8 mouse cellular contexts compared by ENCODE assay signal in the genomic region with DNA sequence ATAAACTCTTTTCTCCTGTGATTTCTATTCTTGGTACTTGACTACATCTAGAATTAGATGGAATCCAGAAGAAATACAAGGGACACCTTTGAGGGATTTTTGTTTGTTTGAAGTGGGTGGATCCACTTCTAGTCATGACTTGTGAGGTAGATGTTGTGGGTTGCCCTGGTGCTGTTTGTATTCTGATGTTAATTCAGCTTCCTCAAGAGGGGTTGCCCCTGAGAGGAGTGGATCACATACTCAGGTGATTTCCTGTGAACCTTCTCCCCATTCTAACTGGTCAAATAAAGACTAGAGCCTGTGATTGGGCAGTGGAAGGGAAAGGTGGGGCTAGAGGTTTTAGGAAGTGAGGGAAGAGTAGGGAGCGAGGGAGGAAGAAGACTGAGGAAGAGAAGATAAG. TPM values are rescaled to one million over a fixed set of nuclear protein-coding genes. Genes with fewer than 3 reads are reported as not detected.
DNase-seq lines count a peak whose midpoint lies in the region; ATAC-seq and TF ChIP-seq lines count a peak whose summit lies in the region.

No protein-coding gene starts in this region.

- H3K9ac ChIP-seq in liver, embryonic 13.5 days: no peak overlapping the region

- TF ChIP-seq POLR2A in embryonic fibroblast, embryonic 13.5 days (IDR thresholded peaks at IDR 0.05; ENCODE audit: low read depth, low read length): no peak

- DNase-seq in cerebellum, adult 9-10 months: peak; percentile 30
- DNase-seq in cerebellum, postnatal 4 days (ENCODE audit: low spot score in 2 of 2): no peak
- DNase-seq in 416B (ENCODE audit: low read depth): peak; percentile 43
- no peak for DNase-seq in liver, embryonic 13.5 days
- no peak for DNase-seq in adrenal gland, adult 8-10 months
- DNase-seq in Muller cell, postnatal 12 days (ENCODE audit: inconsistent ontology term): no peak
- DNase-seq in ovary, adult 18-20 months (ENCODE audit: low spot score): no peak

- no peaks in the 10 kb centered on the region for H3K4me1 ChIP-seq in embryonic fibroblast, embryonic 13.5 days (ENCODE audit: control insufficient read depth, insufficient read depth, low read length)
- H3K4me1 ChIP-seq in liver, embryonic 13.5 days (replicated peaks): peaks cover 17% of the 10 kb centered on the region

- H3K4me3 ChIP-seq in embryonic fibroblast, embryonic 13.5 days (ENCODE audit: insufficient read depth, low read length): 0 out of 2 replicates have a peak overlapping the region, but pooled peaks have one; percentile 75
- H3K4me3 ChIP-seq in liver, embryonic 13.5 days (replicated peaks): peak overlapping the region; percentile 66

- no peak for ATAC-seq in liver, embryonic 13.5 days (ENCODE audit: low read depth)

- no peaks in the 10 kb centered on the region for H3K9me3 ChIP-seq in liver, embryonic 13.5 days (replicated peaks)

- peak overlapping the region; percentile 83 for H3K4me2 ChIP-seq in liver, embryonic 13.5 days

- no peak for TF ChIP-seq CTCF in embryonic fibroblast, embryonic 13.5 days (IDR thresholded peaks at IDR 0.05; ENCODE audit: borderline replicate concordance, insufficient read depth, low read length)

- 37% methylated on average over 1 of the region's 1 CpGs for WGBS in liver, embryonic 13.5 days (ENCODE audit: insufficient replicate concordance)

- no peaks in the 10 kb centered on the region for H3K27me3 ChIP-seq in liver, embryonic 13.5 days

- peak overlapping the region; percentile 87 for H3K27ac ChIP-seq in embryonic fibroblast, embryonic 13.5 days (ENCODE audit: insufficient read depth, low read length)
- peak overlapping the region; percentile 7; the same call in 1 of the 2 replicates for H3K27ac ChIP-seq in liver, embryonic 13.5 days

- peaks cover 5% of the 10 kb centered on the region; the same call in 1 of the 2 replicates for H3K36me3 ChIP-seq in liver, embryonic 13.5 days

RNA-seq across cellular contexts. Expression of a gene that starts 15.8 kb away (rescaled TPM):
- 0.94 and 3.2 TPM in 2 replicates for polyA plus RNA-seq in embryonic fibroblast, embryonic 13.5 days (2011; ENCODE audit: insufficient read length, low read depth, missing spikeins)
- polyA plus RNA-seq in liver, embryonic 13.5 days (2015; fragmentation: Nextera tagmentation; extraction: Ambion mirVana): 0.93 and 1.3 TPM in 2 replicates
- 1 to 10 TPM in 1 of 4 experiments, under 1 TPM in 2, not detected in 1; 0.73 to 2.2 (median 0.84) TPM for total RNA-seq in adrenal gland, adult 8-10 months (2022)

RNA-seq across cellular contexts. Expression of a gene that starts 21.0 kb away (rescaled TPM):
- polyA plus RNA-seq in embryonic fibroblast, embryonic 13.5 days (2011; ENCODE audit: insufficient read length, low read depth, missing spikeins): 1.2 and 2.4 TPM in 2 replicates
- polyA plus RNA-seq in liver, embryonic 13.5 days (2015; fragmentation: Nextera tagmentation; extraction: Ambion mirVana): 0.83 and 0.92 TPM in 2 replicates
- 1 to 10 TPM; 1.7 to 2.9 (median 2.2) TPM for total RNA-seq in adrenal gland, adult 8-10 months (2022)

RNA-seq across cellular contexts. Expression of a gene that starts 26.5 kb away (rescaled TPM):
- 1.8 and 5.3 TPM in 2 replicates for polyA plus RNA-seq in embryonic fibroblast, embryonic 13.5 days (2011; ENCODE audit: insufficient read length, low read depth, missing spikeins)
- 1.4 and 1.7 TPM in 2 replicates for polyA plus RNA-seq in liver, embryonic 13.5 days (2015; fragmentation: Nextera tagmentation; extraction: Ambion mirVana)
- 1 to 10 TPM; 5.1 to 8.4 (median 7.4) TPM for total RNA-seq in adrenal gland, adult 8-10 months (2022)

RNA-seq across cellular contexts. Expression of a gene that starts 34.1 kb away (rescaled TPM):
- 0.43 and 0.98 TPM in 2 replicates for polyA plus RNA-seq in embryonic fibroblast, embryonic 13.5 days (2011; ENCODE audit: insufficient read length, low read depth, missing spikeins)
- polyA plus RNA-seq in liver, embryonic 13.5 days (2015; fragmentation: Nextera tagmentation; extraction: Ambion mirVana): 0.13 TPM in 2 replicates
- 1 to 10 TPM in 2 of 4 experiments, under 1 TPM in 2; 0.62 to 2.5 (median 1.0) TPM for total RNA-seq in adrenal gland, adult 8-10 months (2022)

RNA-seq across cellular contexts. Expression of a gene that starts 39.5 kb away (rescaled TPM):
- 2.3 and 4.2 TPM in 2 replicates for polyA plus RNA-seq in embryonic fibroblast, embryonic 13.5 days (2011; ENCODE audit: insufficient read length, low read depth, missing spikeins)
- polyA plus RNA-seq in liver, embryonic 13.5 days (2015; fragmentation: Nextera tagmentation; extraction: Ambion mirVana): 0.50 and 0.82 TPM in 2 replicates
- total RNA-seq in adrenal gland, adult 8-10 months (2022): 1 to 10 TPM; 3.9 to 7.1 (median 5.4) TPM

Comparison
In these comparisons a context has a peak if more than half of its experiments do, and no peak if none do; other contexts are left out.
1. DNase-seq: peak in cerebellum, adult 9-10 months (single experiment) and 416B (single experiment); none in cerebellum, postnatal 4 days (0 of 2), liver, embryonic 13.5 days (single experiment), adrenal gland, adult 8-10 months (single experiment), Muller cell, postnatal 12 days (single experiment) and ovary, adult 18-20 months (single experiment).